Mouse (Mus musculus) ovary, postnatal 10 days (tissue): Measurements from ENCODE around the gene Lpin2.

ENCODE experiments used
- DNase-seq: peaks from one replicate; pipeline ENCODE4 v3.0.0; 2022; ENCODE audit warnings: low spot score

Gene Lpin2

GRCm38 (mm10) chr17:71265336-71266051, 83.1 kb downstream of the Lpin2 start:
- no peak for DNase-seq

GRCm38 (mm10) chr17:71267374-71267773, 85.0 kb downstream of the Lpin2 start:
- no peak for DNase-seq

GRCm38 (mm10) chr17:71268152-71268551, 85.8 kb downstream of the Lpin2 start:
- DNase-seq: no peak

- no peak for DNase-seq
Measured at GRCm38 (mm10) chr17:71268599-71268998, 86.2 kb downstream of the Lpin2 start.

- no peak for DNase-seq
Measured at GRCm38 (mm10) chr17:71273901-71274300, 91.5 kb downstream of the Lpin2 start.

- DNase-seq: no peak
Measured at GRCm38 (mm10) chr17:71276771-71277170, 94.4 kb downstream of the Lpin2 start.

- DNase-seq: no peak
Measured at GRCm38 (mm10) chr17:71277701-71278491, 95.5 kb downstream of the Lpin2 start.

- no peak for DNase-seq
Measured at GRCm38 (mm10) chr17:71282716-71283115, 100.4 kb downstream of the Lpin2 start.

- DNase-seq: no peak
Measured at GRCm38 (mm10) chr17:71283237-71283636, 100.9 kb downstream of the Lpin2 start.

- DNase-seq: no peak
Measured at GRCm38 (mm10) chr17:71284890-71285289, 102.5 kb downstream of the Lpin2 start.

- no peak for DNase-seq
Measured at GRCm38 (mm10) chr17:71285929-71286328, 103.6 kb downstream of the Lpin2 start.

- DNase-seq: no peak
Measured at GRCm38 (mm10) chr17:71287586-71287985, 105.2 kb downstream of the Lpin2 start.

GRCm38 (mm10) chr17:71288145-71288758, 105.9 kb downstream of the Lpin2 start:
- DNase-seq: no peak

GRCm38 (mm10) chr17:71288808-71289548, 106.6 kb downstream of the Lpin2 start:
- no peak for DNase-seq

GRCm38 (mm10) chr17:71289572-71290176, 107.3 kb downstream of the Lpin2 start:
- DNase-seq: no peak

GRCm38 (mm10) chr17:71290486-71291410, 108.4 kb downstream of the Lpin2 start:
- no peak for DNase-seq

GRCm38 (mm10) chr17:71291897-71292420, 109.6 kb downstream of the Lpin2 start:
- no peak for DNase-seq

GRCm38 (mm10) chr17:71292897-71293296, 110.5 kb downstream of the Lpin2 start:
- DNase-seq: no peak

GRCm38 (mm10) chr17:71294570-71294969, 112.2 kb downstream of the Lpin2 start:
- DNase-seq: no peak
